Mouse (Mus musculus) kidney, adult 2 months (tissue): ENCODE measurements at regions not wholly inside any gene's neighbourhood (a gene's known extent, or its start where the extent isn't known, plus 50 kb on each side); places are given as distances from the start of the nearest gene placed in this dataset.

Experiments
- DNase-seq: peaks from one replicate; pipeline ENCODE4 v3.0.0; 2021
- H3K27ac ChIP-seq: fragments of 200-500 bp; 2 replicates; pipeline ENCODE4 v1.5.1; 2012; ENCODE audit warnings: low read depth, low read length, control low read depth, inconsistent platforms; ENCODE audit not compliant: insufficient read depth
- H3K27me3 ChIP-seq: fragments of 200-500 bp; replicated peaks from 2 replicates; pipeline ENCODE4 v1.6.1; 2012; ENCODE audit warnings: mild to moderate bottlenecking, moderate library complexity, low read length, inconsistent platforms; ENCODE audit not compliant: control insufficient read depth, insufficient read depth
- H3K36me3 ChIP-seq: fragments of 200-500 bp; 2 replicates; pipeline ENCODE4 v1.6.1; 2012; ENCODE audit warnings: mild to moderate bottlenecking, moderate library complexity, low read length, inconsistent platforms; ENCODE audit not compliant: control insufficient read depth, insufficient read depth
- H3K4me1 ChIP-seq: fragments of 200-500 bp; 2 replicates; pipeline ENCODE4 v1.6.1; 2011; ENCODE audit warnings: low read length; ENCODE audit not compliant: control insufficient read depth, insufficient read depth
- H3K4me3 ChIP-seq: fragments of 200-500 bp; 2 replicates; pipeline ENCODE4 v1.5.1; 2011; ENCODE audit warnings: mild to moderate bottlenecking, low read depth, low read length, control low read depth; ENCODE audit not compliant: insufficient read depth
- CTCF ChIP-seq: fragments of 200-500 bp; conservative IDR thresholded peaks from 2 replicates; pipeline ENCODE4 v1.5.1; 2011; ENCODE audit warnings: low read depth, mild to moderate bottlenecking, control low read depth, low read length, moderate library complexity, mixed read lengths; ENCODE audit not compliant: insufficient read depth, insufficient read length
- POLR2A ChIP-seq: fragments of 200-500 bp; IDR thresholded peaks from one replicate; pipeline ENCODE4 v1.6.1; 2011; ENCODE audit warnings: low read depth, low read length, control low read depth
- WGBS: fragments of 180-500 bp; shearing (Covaris S2); methylation state at CpG from one replicate; pipeline ENCODE4 v1.1.7; 2018; 5-methylcytosine and 5-hydroxymethylcytosine counted together

DNA sequence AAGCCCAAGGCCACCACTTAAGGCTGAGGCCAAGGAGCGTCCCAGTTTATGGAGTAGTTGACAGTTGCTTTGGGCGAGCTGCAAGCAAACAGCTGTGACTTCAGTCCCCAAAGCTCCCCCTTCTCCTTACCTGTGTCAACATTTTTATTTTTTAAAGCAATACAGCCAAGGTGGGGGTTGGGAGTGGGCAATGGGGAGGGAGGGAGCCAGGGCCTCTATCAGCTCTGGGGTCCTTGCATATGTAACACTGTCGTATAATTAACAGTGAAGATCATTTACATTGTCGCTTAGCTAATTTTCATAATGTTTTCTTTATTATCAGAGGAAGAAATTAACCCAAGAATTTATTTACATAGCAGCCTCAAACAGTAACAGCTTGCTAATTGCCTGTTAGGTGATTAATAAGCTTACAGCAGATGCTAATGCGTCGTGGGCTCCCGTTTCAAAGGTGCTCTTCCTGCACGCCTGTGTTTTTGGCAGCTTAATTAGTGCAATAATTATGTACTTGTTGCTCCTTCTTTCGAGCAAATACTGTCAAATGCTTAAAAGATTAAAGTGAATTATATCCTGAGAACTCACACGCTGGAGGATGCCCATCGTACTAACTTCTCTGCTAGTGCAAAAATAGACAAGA is 227.4 kb upstream of the Tle3 start:
- no peak overlapping the region for H3K4me3 ChIP-seq
- WGBS, result 74% methylated on average over 11 of the region's 11 CpGs
- TF ChIP-seq POLR2A (no peak), CTCF (no peak)
- no peak overlapping the region for H3K27ac ChIP-seq
- H3K36me3 ChIP-seq, result no peaks in the 10 kb centered on the region
- no peaks in the 10 kb centered on the region for H3K27me3 ChIP-seq
- no peaks in the 10 kb centered on the region for H3K4me1 ChIP-seq
- DNase-seq, result no peak

DNA sequence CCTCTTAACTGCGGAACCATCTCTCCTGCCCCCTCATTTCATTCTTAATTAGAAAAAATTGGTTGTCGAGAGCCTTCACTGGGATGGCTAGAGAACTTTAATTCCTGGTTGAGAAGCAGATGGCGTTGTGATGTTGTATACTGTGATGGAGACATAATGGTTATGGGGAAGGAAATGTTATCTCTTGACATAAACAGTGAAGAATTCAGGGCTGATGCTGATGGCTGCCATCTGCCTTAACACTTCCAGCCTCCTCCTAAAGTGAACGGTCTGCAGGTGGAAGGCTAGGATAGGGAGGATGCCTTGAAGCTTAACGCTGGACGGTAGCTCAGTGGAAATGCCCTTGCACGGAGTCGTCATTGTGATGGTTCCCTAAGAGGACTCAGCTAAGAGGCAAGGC is 226.4 kb upstream of the Tle3 start:
- no peak for DNase-seq
- TF ChIP-seq CTCF (no peak), POLR2A (no peak)
- Histone ChIP-seq H3K27ac (no peak overlapping the region), H3K36me3 (no peaks in the 10 kb centered on the region), H3K27me3 (no peaks in the 10 kb centered on the region), H3K4me3 (no peak overlapping the region), H3K4me1 (no peaks in the 10 kb centered on the region)
- 79% methylated on average over 8 of the region's 8 CpGs for WGBS

DNA sequence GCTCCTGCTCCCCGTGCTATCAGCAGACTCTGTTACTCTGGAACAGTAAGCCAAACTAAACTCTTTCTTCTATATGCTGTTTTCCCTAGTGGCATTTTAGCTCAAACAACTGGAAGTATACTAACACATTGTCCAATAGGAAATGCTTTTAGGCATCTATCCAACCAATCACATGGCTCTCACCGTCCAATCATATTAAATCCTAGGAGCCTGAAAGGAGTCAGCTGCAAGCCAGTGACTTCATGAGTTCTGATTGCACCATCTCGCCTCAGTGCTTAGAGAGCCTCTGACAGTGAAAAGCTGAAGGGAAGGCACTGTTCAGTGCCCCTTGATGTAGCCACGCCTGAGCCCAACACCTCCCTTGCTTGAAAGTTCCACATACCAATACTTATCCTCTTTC is 221.0 kb upstream of the Tle3 start:
- WGBS, result 86% methylated on average over 4 of the region's 4 CpGs
- TF ChIP-seq POLR2A (no peak), CTCF (no peak)
- H3K36me3 ChIP-seq, result no peaks in the 10 kb centered on the region

DNA sequence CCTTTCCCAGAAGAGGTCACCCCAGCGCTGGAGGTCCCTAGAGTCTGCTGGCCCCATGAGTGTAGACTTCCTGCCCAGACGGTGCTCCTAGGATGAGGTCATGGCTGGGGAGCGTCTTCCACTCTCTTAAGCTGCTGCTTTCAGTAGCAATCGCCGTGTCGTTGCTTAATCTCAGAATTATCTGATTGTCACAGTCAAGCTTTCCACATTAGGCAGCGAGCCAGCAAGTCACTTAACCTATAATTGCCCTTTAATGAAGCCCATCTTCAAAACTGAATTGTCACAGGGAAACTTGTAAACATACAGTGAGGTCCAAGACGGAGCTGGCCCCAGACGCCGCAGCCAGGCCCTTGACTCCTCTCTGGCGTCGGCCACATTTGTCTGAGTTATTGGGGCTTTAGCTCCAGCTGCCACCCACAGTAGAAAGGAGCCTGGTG is 220.2 kb upstream of the Tle3 start:
- no peak overlapping the region for H3K27ac ChIP-seq

More for the DNA sequence above, 221.0 kb upstream of the Tle3 start:
- no peaks in the 10 kb centered on the region for H3K27me3 ChIP-seq
- no peak overlapping the region for H3K4me3 ChIP-seq
- H3K27ac ChIP-seq, result no peak overlapping the region
- no peaks in the 10 kb centered on the region for H3K4me1 ChIP-seq
- no peak for DNase-seq

DNA sequence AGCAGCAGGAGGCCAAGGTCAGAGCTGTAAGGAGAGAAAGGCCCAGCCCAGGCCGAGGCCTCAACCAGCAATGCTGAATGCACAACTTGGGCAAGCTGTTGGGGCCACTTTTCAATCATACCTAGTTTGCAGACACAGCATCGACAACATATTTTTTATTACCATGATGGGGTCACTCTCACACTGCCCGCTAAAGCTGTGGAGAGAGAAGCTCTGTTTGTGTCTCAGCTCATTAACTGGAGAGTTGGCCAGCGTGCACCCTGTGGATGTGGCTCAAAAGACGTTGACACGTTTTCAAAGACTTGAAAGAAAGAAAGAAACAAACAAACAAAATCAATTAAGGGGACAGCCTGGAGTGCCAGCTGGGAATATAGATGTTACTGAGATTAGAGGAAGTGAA is 217.4 kb upstream of the Tle3 start:
- Histone ChIP-seq H3K27ac (no peak overlapping the region), H3K4me1 (peaks cover 9% of the 10 kb centered on the region; the same call in 1 of the 2 replicates), H3K4me3 (no peak overlapping the region), H3K27me3 (no peaks in the 10 kb centered on the region), H3K36me3 (no peaks in the 10 kb centered on the region)
- 74% methylated on average over 6 of the region's 6 CpGs for WGBS
- TF ChIP-seq CTCF (no peak), POLR2A (no peak)
- DNase-seq, result no peak

More for the DNA sequence above, 220.2 kb upstream of the Tle3 start:
- peak; percentile 61 for DNase-seq
- H3K36me3 ChIP-seq, result no peaks in the 10 kb centered on the region
- TF ChIP-seq CTCF (no peak), POLR2A (no peak)
- WGBS, result 66% methylated on average over 12 of the region's 12 CpGs
- H3K4me1 ChIP-seq, result no peaks in the 10 kb centered on the region
- H3K4me3 ChIP-seq, result no peak overlapping the region
- no peaks in the 10 kb centered on the region for H3K27me3 ChIP-seq

DNA sequence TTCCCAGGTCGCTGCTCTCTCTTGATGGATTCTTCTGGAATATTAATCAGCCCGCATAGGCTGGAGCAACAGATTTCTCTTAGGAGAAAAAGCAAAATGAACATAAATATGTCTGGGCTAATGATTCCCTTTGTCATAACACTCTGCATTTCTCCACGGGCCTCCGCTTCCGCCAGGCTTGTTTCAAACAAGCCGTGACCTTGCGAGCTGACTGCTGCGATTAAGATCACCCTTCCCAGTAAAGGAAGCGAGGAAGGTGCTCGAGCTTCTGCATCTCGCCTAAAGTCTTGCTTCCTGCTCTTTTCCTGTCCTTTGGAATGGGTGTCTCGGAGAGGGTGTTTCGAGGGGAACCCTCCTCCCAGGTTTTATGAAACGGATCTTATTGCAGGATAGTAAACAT is 216.3 kb upstream of the Tle3 start:
- 69% methylated on average over 14 of the region's 14 CpGs for WGBS
- TF ChIP-seq CTCF, result no peak
- TF ChIP-seq POLR2A, result no peak
- Histone ChIP-seq H3K27ac (no peak overlapping the region), H3K36me3 (no peaks in the 10 kb centered on the region), H3K4me1 (peaks cover 11% of the 10 kb centered on the region; the same call in 1 of the 2 replicates), H3K4me3 (no peak overlapping the region), H3K27me3 (no peaks in the 10 kb centered on the region)
- DNase-seq, result no peak

DNA sequence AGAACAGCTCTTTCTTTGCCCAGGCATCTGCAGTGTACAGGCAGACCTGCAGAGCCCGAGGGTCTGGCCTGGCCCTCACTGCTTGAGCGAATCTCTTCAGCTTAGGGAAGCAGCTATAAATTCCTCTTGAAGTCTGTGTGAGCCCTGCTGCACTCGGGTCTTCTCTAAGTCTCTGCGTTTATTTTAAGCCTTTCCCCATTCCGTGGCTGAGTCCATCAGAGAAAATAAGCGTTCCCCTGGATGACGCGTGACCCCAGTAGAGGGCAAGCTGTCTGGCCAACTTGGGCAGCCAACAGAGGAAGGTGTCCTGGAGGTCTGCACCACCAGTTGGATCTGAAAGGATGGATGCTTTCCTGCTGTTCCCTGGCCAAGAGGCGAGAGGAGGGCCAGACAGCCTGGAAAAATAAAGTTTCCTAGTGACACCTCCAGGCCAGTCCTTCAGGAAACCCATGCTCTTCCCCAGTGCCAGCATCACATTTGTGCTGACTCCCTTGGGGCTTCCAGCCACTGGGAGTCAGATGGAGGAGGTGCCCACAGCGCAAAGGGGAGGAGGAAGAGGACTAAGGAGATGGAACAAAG is 213.9 kb upstream of the Tle3 start:
- no peaks in the 10 kb centered on the region for H3K36me3 ChIP-seq
- H3K27me3 ChIP-seq, result no peaks in the 10 kb centered on the region
- no peak for TF ChIP-seq CTCF
- no peak for TF ChIP-seq POLR2A
- DNase-seq, result peak; percentile 44
- 53% methylated on average over 10 of the region's 10 CpGs for WGBS
- no peak overlapping the region for H3K27ac ChIP-seq
- peaks cover 11% of the 10 kb centered on the region; the same call in 1 of the 2 replicates for H3K4me1 ChIP-seq
- no peak overlapping the region for H3K4me3 ChIP-seq
